Comparison of ENCODE assay signal across 8 mouse cellular contexts in genomic region chr7:126040794-126041526, GRCm38 (mm10). TPM values are rescaled to one million over a fixed set of nuclear protein-coding genes. Genes with fewer than 3 reads are reported as not detected.
DNase-seq lines count a peak whose midpoint lies in the region; ATAC-seq and TF ChIP-seq lines count a peak whose summit lies in the region.
"Had no signal": no experiment of that assay in that cellular context is flagged by ENCODE, and none has a peak within 500 bp of the region (broad histone marks: within the 10 kb centered on the region; RNA-seq: fewer than 3 reads in every experiment).

No protein-coding gene starts in this region.

- H3K9me3 ChIP-seq in ES-E14 (ENCODE audit: control insufficient read depth, insufficient read depth, low read depth, low read length) = no peaks in the 10 kb centered on the region
- H3K9me3 ChIP-seq in intestine, embryonic 16.5 days (ENCODE audit: control insufficient read depth, low read length) = no peaks in the 10 kb centered on the region
- H3K9me3 ChIP-seq in liver, postnatal 0 days (ENCODE audit: low read length) = no peaks in the 10 kb centered on the region
- no peaks in the 10 kb centered on the region for H3K9me3 ChIP-seq in stomach, embryonic 14.5 days (ENCODE audit: control insufficient read depth, low read depth, low read length)

- H3K4me2 ChIP-seq in intestine, embryonic 16.5 days (ENCODE audit: low read depth, low read length) = no peak overlapping the region
- H3K4me2 ChIP-seq in liver, postnatal 0 days (ENCODE audit: low read depth, low read length) = no peak overlapping the region
- H3K4me2 ChIP-seq in stomach, embryonic 14.5 days (replicated peaks; ENCODE audit: low read depth, low read length) = no peak overlapping the region
- H3K4me2 ChIP-seq: limb, embryonic 12.5 days had no signal

- H3K36me3 ChIP-seq in ES-E14 (ENCODE audit: control insufficient read depth, insufficient read depth, low read length, poor library complexity, severe bottlenecking) = no peaks in the 10 kb centered on the region
- no peaks in the 10 kb centered on the region for H3K36me3 ChIP-seq in intestine, embryonic 16.5 days (ENCODE audit: control insufficient read depth, insufficient read depth, low read length)
- no peaks in the 10 kb centered on the region for H3K36me3 ChIP-seq in liver, postnatal 0 days (replicated peaks; ENCODE audit: insufficient read depth, low read length)
- no peaks in the 10 kb centered on the region for H3K36me3 ChIP-seq in stomach, embryonic 14.5 days (ENCODE audit: control insufficient read depth, insufficient read depth, low read length)
- H3K36me3 ChIP-seq in kidney, adult 2 months (ENCODE audit: control insufficient read depth, insufficient read depth, low read length) = no peaks in the 10 kb centered on the region
- H3K36me3 ChIP-seq: limb, embryonic 12.5 days had no signal

- no peak overlapping the region for H3K27ac ChIP-seq in ES-E14 (ENCODE audit: insufficient read depth, low read depth, low read length, poor library complexity, severe bottlenecking)
- 0 out of 2 replicates have a peak overlapping the region, but pooled peaks have one; percentile 15 for H3K27ac ChIP-seq in intestine, embryonic 16.5 days (ENCODE audit: low read length)
- H3K27ac ChIP-seq in liver, postnatal 0 days (ENCODE audit: low read depth) = 0 out of 2 replicates have a peak overlapping the region, but pooled peaks have one; percentile 62
- no peak overlapping the region for H3K27ac ChIP-seq in stomach, embryonic 14.5 days (ENCODE audit: low read length)
- no peak overlapping the region for H3K27ac ChIP-seq in kidney, adult 2 months (ENCODE audit: insufficient read depth, low read depth, low read length)
- H3K27ac ChIP-seq: limb, embryonic 12.5 days had no signal

- DNase-seq in ES-E14 (ENCODE audit: low read depth, low spot score) = no peak
- peak; percentile 37 for DNase-seq in adrenal gland, postnatal 25 days
- DNase-seq in frontal cortex, postnatal 14 days (ENCODE audit: low spot score in 2 of 2) = peak; percentile 48 to 67
- no peak for DNase-seq in liver, postnatal 0 days
- no peak for DNase-seq in kidney, adult 2 months

- no peaks in the 10 kb centered on the region for H3K27me3 ChIP-seq in intestine, embryonic 16.5 days (replicated peaks; ENCODE audit: control insufficient read depth, insufficient read depth, low read length)
- no peaks in the 10 kb centered on the region for H3K27me3 ChIP-seq in liver, postnatal 0 days (ENCODE audit: insufficient read depth, low read length)
- H3K27me3 ChIP-seq in stomach, embryonic 14.5 days (ENCODE audit: control insufficient read depth, insufficient read depth, low read length) = no peaks in the 10 kb centered on the region
- no peaks in the 10 kb centered on the region for H3K27me3 ChIP-seq in kidney, adult 2 months (replicated peaks; ENCODE audit: control insufficient read depth, insufficient read depth, low read length)
- H3K27me3 ChIP-seq: limb, embryonic 12.5 days had no signal

- TF ChIP-seq EP300 in liver, postnatal 0 days (IDR thresholded peaks at IDR 0.05; ENCODE audit: low read depth) = no peak

- WGBS in intestine, embryonic 16.5 days = 53% methylated on average over 18 of the region's 18 CpGs
- 71% methylated on average over 18 of the region's 18 CpGs for WGBS in liver, postnatal 0 days (ENCODE audit: insufficient replicate concordance)
- 71% methylated on average over 18 of the region's 18 CpGs for WGBS in stomach, embryonic 14.5 days
- WGBS in kidney, adult 2 months = 78% methylated on average over 18 of the region's 18 CpGs

- 0 out of 2 replicates have a peak overlapping the region, but pooled peaks have one; percentile 28 for H3K9ac ChIP-seq in ES-E14 (ENCODE audit: insufficient read depth, low read depth, low read length, poor library complexity, severe bottlenecking)
- H3K9ac ChIP-seq in intestine, embryonic 16.5 days (ENCODE audit: low read depth, low read length) = no peak overlapping the region
- no peak overlapping the region for H3K9ac ChIP-seq in liver, postnatal 0 days (replicated peaks)
- H3K9ac ChIP-seq in stomach, embryonic 14.5 days (replicated peaks; ENCODE audit: low read depth, low read length) = no peak overlapping the region
- H3K9ac ChIP-seq: limb, embryonic 12.5 days had no signal

- no peak for TF ChIP-seq POLR2A in kidney, adult 2 months (IDR thresholded peaks at IDR 0.05; ENCODE audit: low read depth, low read length)

- ATAC-seq in intestine, embryonic 16.5 days = peak; percentile 27; the same call in 1 of the 2 replicates
- ATAC-seq in liver, postnatal 0 days = no peak
- 0 out of 2 replicates have a peak, but pooled peaks have one; percentile 3 for ATAC-seq in stomach, embryonic 14.5 days (ENCODE audit: insufficient number of reproducible peaks, insufficient read depth, low FRiP score, low read depth)

- peaks cover 0 to 4% of the 10 kb centered on the region in 2 experiments; a peak in 1 of 4 replicates for H3K4me1 ChIP-seq in ES-E14 (ENCODE audit: control insufficient read depth in 2 of 2, insufficient read depth in 2 of 2, low read length in 2 of 2, poor library complexity in 1 of 2)
- peaks cover 17% of the 10 kb centered on the region for H3K4me1 ChIP-seq in intestine, embryonic 16.5 days (ENCODE audit: control insufficient read depth, insufficient read depth, low read length)
- H3K4me1 ChIP-seq in liver, postnatal 0 days (ENCODE audit: insufficient read depth) = peaks cover 40% of the 10 kb centered on the region
- H3K4me1 ChIP-seq in stomach, embryonic 14.5 days (ENCODE audit: control insufficient read depth, insufficient read depth, low read length) = peaks cover 18% of the 10 kb centered on the region
- no peaks in the 10 kb centered on the region for H3K4me1 ChIP-seq in kidney, adult 2 months (ENCODE audit: control insufficient read depth, insufficient read depth, low read length)

- peak overlapping the region; percentile 46 to 55; a peak in 3 of 4 replicates for H3K4me3 ChIP-seq in ES-E14 (ENCODE audit: insufficient read depth in 1 of 2, low read depth in 1 of 2, low read length in 2 of 2, poor library complexity in 1 of 2, severe bottlenecking in 1 of 2)
- no peak overlapping the region for H3K4me3 ChIP-seq in intestine, embryonic 16.5 days (ENCODE audit: low read length)
- no peak overlapping the region for H3K4me3 ChIP-seq in liver, postnatal 0 days (ENCODE audit: low read depth, low read length)
- no peak overlapping the region for H3K4me3 ChIP-seq in stomach, embryonic 14.5 days (ENCODE audit: low read depth, low read length)
- no peak overlapping the region for H3K4me3 ChIP-seq in kidney, adult 2 months (ENCODE audit: insufficient read depth, low read depth, low read length)
- H3K4me3 ChIP-seq: limb, embryonic 12.5 days had no signal

- in situ Hi-C loops in ES-E14 (cut with MboI; ENCODE audit: low sequenced_read_pairs in 2 of 2, unreplicated experiment in 2 of 2) = no loop called here

- TF ChIP-seq CTCF in liver, postnatal 0 days (IDR thresholded peaks at IDR 0.05; ENCODE audit: low read depth) = no peak
- no peak for TF ChIP-seq CTCF in kidney, adult 2 months (conservative IDR thresholded peaks at IDR 0.05; ENCODE audit: insufficient read depth, insufficient read length, low read depth, low read length)

TF ChIP-seq in ES-E14, 5 proteins besides CTCF, POLR2A, EP300 and RAD21:
- no peak for TF ChIP-seq ZNF384 (IDR thresholded peaks at IDR 0.05; ENCODE audit: low read depth, low read length)
- no peak for TF ChIP-seq MAFK (IDR thresholded peaks at IDR 0.05; ENCODE audit: insufficient read depth, low read depth, low read length)
- no peak for TF ChIP-seq CHD2 (IDR thresholded peaks at IDR 0.05; ENCODE audit: low read depth, low read length)
- TF ChIP-seq ZC3H11A (IDR thresholded peaks at IDR 0.05; ENCODE audit: borderline replicate concordance, low read depth, low read length) = no peak
- no peak for TF ChIP-seq HCFC1 (IDR thresholded peaks at IDR 0.05; ENCODE audit: borderline replicate concordance, insufficient read depth, low read length)

RNA-seq across cellular contexts. Expression of gene Gsg1l, which starts 41.3 kb away (rescaled TPM):
- not detected in 2 replicates for total RNA-seq in ES-E14 (2012; rRNA removed)
- 52.1 and 77.9 TPM in 2 replicates for total RNA-seq in adrenal gland, postnatal 25 days (2021)
- polyA plus RNA-seq in intestine, embryonic 16.5 days (2015; fragmentation: Nextera tagmentation; extraction: Ambion mirVana) = 0.48 and 0.69 TPM in 2 replicates
- 0.04 and 0.08 TPM in 2 replicates for polyA plus RNA-seq in liver, postnatal 0 days (2015; fragmentation: Nextera tagmentation; extraction: Ambion mirVana)
- polyA plus RNA-seq in stomach, embryonic 14.5 days (2014; fragmentation: Nextera tagmentation; extraction: Ambion mirVana) = 0.65 and 0.77 TPM in 2 replicates
- polyA plus RNA-seq in kidney, adult 2 months (2012; rRNA removed) = 0.33 and 0.45 TPM in 2 replicates

Comparison
In these comparisons a context has a peak if more than half of its experiments do, and no peak if none do; other contexts are left out.
1. DNase-seq: peak in adrenal gland, postnatal 25 days (single experiment) and frontal cortex, postnatal 14 days (2 of 2); none in ES-E14 (single experiment), liver, postnatal 0 days (single experiment) and kidney, adult 2 months (single experiment).
2. H3K27ac ChIP-seq: peak in intestine, embryonic 16.5 days (single experiment) and liver, postnatal 0 days (single experiment); none in ES-E14 (single experiment), stomach, embryonic 14.5 days (single experiment) and kidney, adult 2 months (single experiment).
3. H3K4me3 ChIP-seq: peak in ES-E14 (2 of 2); none in intestine, embryonic 16.5 days (single experiment), liver, postnatal 0 days (single experiment), stomach, embryonic 14.5 days (single experiment) and kidney, adult 2 months (single experiment).